Mouse (Mus musculus): ENCODE results near the gene Scp2.

Gene Scp2

GRCm38 (mm10) chr4:108016321-108016720, 128.5 kb downstream of the Scp2 start:
- no peak for DNase-seq

- peak; percentile 68 for DNase-seq
Observed at GRCm38 (mm10) chr4:108015067-108015765, 129.6 kb downstream of the Scp2 start.

GRCm38 (mm10) chr4:108014466-108014865, 130.3 kb downstream of the Scp2 start:
- no peak for DNase-seq

- no peak for DNase-seq
Observed at GRCm38 (mm10) chr4:108008541-108008940, 136.3 kb downstream of the Scp2 start.

GRCm38 (mm10) chr4:108007532-108008103, 137.2 kb downstream of the Scp2 start:
- DNase-seq = no peak

- no peak for DNase-seq
Observed at GRCm38 (mm10) chr4:108005328-108005727, 139.5 kb downstream of the Scp2 start.

GRCm38 (mm10) chr4:107999380-107999779, 145.4 kb downstream of the Scp2 start:
- DNase-seq = no peak

GRCm38 (mm10) chr4:107998641-107999332, 146.0 kb downstream of the Scp2 start:
- peak; percentile 22 for DNase-seq

- DNase-seq = no peak
Observed at GRCm38 (mm10) chr4:107996418-107996986, 148.3 kb downstream of the Scp2 start.

GRCm38 (mm10) chr4:107995727-107996126, 149.1 kb downstream of the Scp2 start:
- no peak for DNase-seq

GRCm38 (mm10) chr4:107995011-107995410, 149.8 kb downstream of the Scp2 start:
- no peak for DNase-seq
